Mouse (Mus musculus): ENCODE measurements at regions not wholly inside any gene's neighbourhood (a gene's known extent, or its start where the extent isn't known, plus 50 kb on each side); places are given as distances from the start of the nearest gene placed in this dataset.

DNA sequence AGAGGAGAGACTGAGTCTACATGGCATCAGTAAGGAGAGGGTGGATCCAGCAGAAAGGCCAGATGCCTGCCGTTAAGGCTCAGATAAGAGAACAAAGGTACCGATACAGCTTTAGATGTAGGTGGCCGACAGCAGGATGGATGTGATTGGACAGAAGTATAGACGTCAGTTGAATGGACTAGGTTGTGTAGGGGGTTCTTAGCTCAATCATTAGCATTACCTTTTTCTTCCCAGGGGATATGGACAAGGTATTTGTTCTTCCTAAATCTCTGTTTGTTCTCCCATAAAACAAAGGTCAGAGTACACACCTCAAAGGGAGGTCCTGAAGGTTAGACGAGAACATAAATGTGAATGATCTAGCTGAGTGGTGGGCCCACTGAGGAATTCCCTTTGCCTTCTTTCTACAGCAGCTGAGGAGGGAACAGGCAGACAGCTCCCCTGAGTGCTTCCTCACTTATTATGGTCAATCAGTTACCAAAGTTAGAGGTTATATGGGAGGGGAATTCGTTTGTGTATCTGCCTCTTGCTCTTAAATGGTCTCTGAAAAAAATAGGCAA is 139.9 kb upstream of the Sesn3 start:
- H3K27me3 ChIP-seq (ENCODE audit: control insufficient read depth, insufficient read depth, low read length): no peaks in the 10 kb centered on the region
- no peak overlapping the region for H3K9ac ChIP-seq (replicated peaks)
- no peak overlapping the region for H3K4me3 ChIP-seq (ENCODE audit: insufficient read depth in 1 of 2, low read depth in 2 of 2, low read length in 2 of 2)
- H3K27ac ChIP-seq: no peak overlapping the region
- no peaks in the 10 kb centered on the region for H3K36me3 ChIP-seq (replicated peaks; ENCODE audit: control insufficient read depth, insufficient read depth, low read depth)
- TF ChIP-seq EP300 (IDR thresholded peaks at IDR 0.05; ENCODE audit: low read depth): no peak
- no peak for TF ChIP-seq CTCF (IDR thresholded peaks at IDR 0.05; ENCODE audit: low read depth)
- H3K4me1 ChIP-seq (replicated peaks; ENCODE audit: control insufficient read depth in 2 of 2, insufficient read depth in 2 of 2, low read length in 1 of 2): no peaks in the 10 kb centered on the region
- ATAC-seq (ENCODE audit: insufficient read depth) (no peak), DNase-seq (ENCODE audit: low read depth in 3 of 3, low spot score in 3 of 3) (no peak)
- no peaks in the 10 kb centered on the region for H3K9me3 ChIP-seq (ENCODE audit: control insufficient read depth, low read length)
- H3K4me2 ChIP-seq (ENCODE audit: low read depth): no peak overlapping the region
- 48% methylated on average over 6 of the region's 6 CpGs for WGBS (ENCODE audit: insufficient replicate concordance)

GRCm38 (mm10) chr9:14141321-14141720 is 133.5 kb upstream of the Sesn3 start:
- TF ChIP-seq EP300 (IDR thresholded peaks at IDR 0.05; ENCODE audit: low read depth): no peak
- TF ChIP-seq CTCF (IDR thresholded peaks at IDR 0.05; ENCODE audit: low read depth): no peak
- no peak overlapping the region for H3K9ac ChIP-seq (replicated peaks)
- H3K9me3 ChIP-seq (ENCODE audit: control insufficient read depth, low read length): no peaks in the 10 kb centered on the region
- H3K27ac ChIP-seq: no peak overlapping the region
- H3K4me2 ChIP-seq (ENCODE audit: low read depth): no peak overlapping the region
- H3K36me3 ChIP-seq (replicated peaks; ENCODE audit: control insufficient read depth, insufficient read depth, low read depth): no peaks in the 10 kb centered on the region
- no peak overlapping the region for H3K4me3 ChIP-seq (ENCODE audit: insufficient read depth in 1 of 2, low read depth in 2 of 2, low read length in 2 of 2)
- H3K4me1 ChIP-seq (replicated peaks; ENCODE audit: control insufficient read depth in 2 of 2, insufficient read depth in 2 of 2, low read length in 1 of 2): no peaks in the 10 kb centered on the region
- H3K27me3 ChIP-seq (ENCODE audit: control insufficient read depth, insufficient read depth, low read length): no peaks in the 10 kb centered on the region
- DNase-seq (ENCODE audit: low read depth in 3 of 3, low spot score in 3 of 3) (no peak), ATAC-seq (ENCODE audit: insufficient read depth) (no peak)
- WGBS (ENCODE audit: insufficient replicate concordance): 65% methylated on average over 4 of the region's 4 CpGs

DNA sequence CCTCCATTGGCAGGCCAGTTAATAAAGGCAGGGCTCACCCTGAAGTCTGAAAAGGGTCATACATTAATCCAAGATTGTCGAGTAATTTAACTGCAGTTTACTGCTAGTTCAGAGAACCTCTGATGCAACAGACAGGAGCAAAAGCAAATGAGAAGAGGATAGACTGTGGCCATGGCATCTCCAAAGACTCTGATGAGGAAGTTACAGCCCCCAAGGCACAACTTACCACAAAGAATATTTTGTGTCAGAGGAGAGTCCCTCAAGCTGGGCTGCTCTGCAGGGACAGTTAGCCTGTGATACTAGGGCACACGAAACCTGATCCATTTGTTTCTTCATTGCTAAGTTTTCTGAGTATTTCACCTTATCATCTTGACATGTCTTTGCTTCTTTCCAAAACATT is 130.9 kb upstream of the Sesn3 start:
- Histone ChIP-seq H3K27ac (no peak overlapping the region), H3K4me3 (ENCODE audit: insufficient read depth in 1 of 2, low read depth in 2 of 2, low read length in 2 of 2) (no peak overlapping the region), H3K4me1 (replicated peaks; ENCODE audit: control insufficient read depth in 2 of 2, insufficient read depth in 2 of 2, low read length in 1 of 2) (no peaks in the 10 kb centered on the region), H3K9ac (replicated peaks) (no peak overlapping the region), H3K9me3 (ENCODE audit: control insufficient read depth, low read length) (no peaks in the 10 kb centered on the region), H3K27me3 (ENCODE audit: control insufficient read depth, insufficient read depth, low read length) (no peaks in the 10 kb centered on the region), H3K36me3 (replicated peaks; ENCODE audit: control insufficient read depth, insufficient read depth, low read depth) (no peaks in the 10 kb centered on the region), H3K4me2 (ENCODE audit: low read depth) (no peak overlapping the region)
- ATAC-seq (ENCODE audit: insufficient read depth) (no peak), DNase-seq (ENCODE audit: low read depth in 3 of 3, low spot score in 3 of 3) (no peak)
- WGBS (ENCODE audit: insufficient replicate concordance): 23% methylated on average over 2 of the region's 2 CpGs
- TF ChIP-seq EP300 (IDR thresholded peaks at IDR 0.05; ENCODE audit: low read depth) (no peak), CTCF (IDR thresholded peaks at IDR 0.05; ENCODE audit: low read depth) (no peak)

DNA sequence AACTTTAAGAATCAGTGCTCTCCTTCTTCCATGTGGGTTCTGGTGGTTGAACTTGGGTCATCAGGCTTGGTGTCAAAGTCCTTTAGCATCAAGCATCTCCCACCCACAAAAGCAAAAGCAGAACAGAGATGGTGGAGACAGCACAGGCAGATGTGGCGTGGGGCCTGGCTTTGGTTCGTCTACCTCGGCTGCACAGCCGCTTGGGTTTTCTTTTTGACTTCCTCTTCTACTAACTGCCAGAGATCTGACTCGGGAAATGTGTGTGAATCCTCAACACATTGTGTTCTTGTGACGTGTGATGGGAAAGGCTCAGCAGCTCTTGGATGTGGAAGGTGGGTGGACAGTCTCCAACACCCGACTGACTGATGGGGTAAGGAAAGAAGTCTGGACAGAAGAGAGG is 127.8 kb upstream of the Sesn3 start:
- Histone ChIP-seq H3K9me3 (ENCODE audit: control insufficient read depth, low read length) (no peaks in the 10 kb centered on the region), H3K9ac (replicated peaks) (no peak overlapping the region), H3K4me3 (ENCODE audit: insufficient read depth in 1 of 2, low read depth in 2 of 2, low read length in 2 of 2) (no peak overlapping the region), H3K36me3 (replicated peaks; ENCODE audit: control insufficient read depth, insufficient read depth, low read depth) (no peaks in the 10 kb centered on the region), H3K27ac (no peak overlapping the region), H3K4me1 (replicated peaks; ENCODE audit: control insufficient read depth in 2 of 2, insufficient read depth in 2 of 2, low read length in 1 of 2) (no peaks in the 10 kb centered on the region), H3K4me2 (ENCODE audit: low read depth) (no peak overlapping the region), H3K27me3 (ENCODE audit: control insufficient read depth, insufficient read depth, low read length) (no peaks in the 10 kb centered on the region)
- DNase-seq (ENCODE audit: low read depth in 3 of 3, low spot score in 3 of 3) (no peak), ATAC-seq (ENCODE audit: insufficient read depth) (no peak)
- no peak for TF ChIP-seq CTCF (IDR thresholded peaks at IDR 0.05; ENCODE audit: low read depth)
- TF ChIP-seq EP300 (IDR thresholded peaks at IDR 0.05; ENCODE audit: low read depth): no peak
- 28% methylated on average over 7 of the region's 7 CpGs for WGBS (ENCODE audit: insufficient replicate concordance)

GRCm38 (mm10) chr9:14147731-14148130 is 127.1 kb upstream of the Sesn3 start:
- DNase-seq (ENCODE audit: low read depth in 3 of 3, low spot score in 3 of 3) (no peak), ATAC-seq (ENCODE audit: insufficient read depth) (no peak)
- no peak overlapping the region for H3K27ac ChIP-seq
- no peak overlapping the region for H3K9ac ChIP-seq (replicated peaks)
- 45% methylated on average over 4 of the region's 4 CpGs for WGBS (ENCODE audit: insufficient replicate concordance)
- H3K27me3 ChIP-seq (ENCODE audit: control insufficient read depth, insufficient read depth, low read length): no peaks in the 10 kb centered on the region
- H3K4me1 ChIP-seq (replicated peaks; ENCODE audit: control insufficient read depth in 2 of 2, insufficient read depth in 2 of 2, low read length in 1 of 2): no peaks in the 10 kb centered on the region
- H3K36me3 ChIP-seq (replicated peaks; ENCODE audit: control insufficient read depth, insufficient read depth, low read depth): no peaks in the 10 kb centered on the region
- no peaks in the 10 kb centered on the region for H3K9me3 ChIP-seq (ENCODE audit: control insufficient read depth, low read length)
- no peak overlapping the region for H3K4me3 ChIP-seq (ENCODE audit: insufficient read depth in 1 of 2, low read depth in 2 of 2, low read length in 2 of 2)
- TF ChIP-seq CTCF (IDR thresholded peaks at IDR 0.05; ENCODE audit: low read depth) (no peak), EP300 (IDR thresholded peaks at IDR 0.05; ENCODE audit: low read depth) (no peak)
- H3K4me2 ChIP-seq (ENCODE audit: low read depth): no peak overlapping the region

Data from liver, embryonic 14.5 days (tissue).